Mouse (Mus musculus): ENCODE results near the gene Rmdn2.

GRCm38 (mm10) chr17:79720681-79721080, 109.0 kb downstream of the Rmdn2 start:
- TF ChIP-seq CTCF (IDR thresholded peaks at IDR 0.05; ENCODE audit: low read depth, low read length) (no peak), POLR2A (IDR thresholded peaks at IDR 0.05; ENCODE audit: extremely low read depth, insufficient read depth, low read length) (no peak)

Measured in liver, adult 2 months (tissue).